Mouse (Mus musculus) embryonic facial prominence, embryonic 12.5 days (tissue): ENCODE data around the gene Olfr648. TPM values are rescaled to one million over a fixed set of nuclear protein-coding genes. Genes with fewer than 3 reads are reported as not detected.
A peak's percentile ranks its signal among the peaks of the same experiment; 100 is the strongest.

ENCODE experiments used
- ATAC-seq: fragments of 200-750 bp; cut with Nextera tagmentation; 2 replicates; pipeline ENCODE4 v1.8.0; 2017; ENCODE audit not compliant: insufficient number of reproducible peaks, insufficient read depth, low FRiP score, low TSS enrichment
- H3K27ac ChIP-seq: fragments of 300-500 bp; sonication (generic); 2 replicates; pipeline ENCODE4 v1.5.1; 2016; ENCODE audit warnings: mild to moderate bottlenecking
- H3K27me3 ChIP-seq: fragments of 300-500 bp; sonication (generic); 2 replicates; pipeline ENCODE4 v1.6.1; 2016; ENCODE audit warnings: mild to moderate bottlenecking, moderate library complexity
- H3K36me3 ChIP-seq: fragments of 300-500 bp; sonication (generic); 2 replicates; pipeline ENCODE4 v1.6.1; 2016; ENCODE audit warnings: mild to moderate bottlenecking
- H3K4me1 ChIP-seq: fragments of 300-500 bp; sonication (generic); 2 replicates; pipeline ENCODE4 v1.6.1; 2016
- H3K4me2 ChIP-seq: fragments of 300-500 bp; sonication (generic); replicated peaks from 2 replicates; pipeline ENCODE4 v1.6.1; 2016; ENCODE audit warnings: mild to moderate bottlenecking, moderate library complexity
- H3K4me3 ChIP-seq: fragments of 300-500 bp; sonication (generic); 2 replicates; pipeline ENCODE4 v1.5.1; 2016; ENCODE audit warnings: mild to moderate bottlenecking
- H3K9ac ChIP-seq: fragments of 300-500 bp; sonication (generic); 2 replicates; pipeline ENCODE4 v1.6.1; 2016; ENCODE audit warnings: mild to moderate bottlenecking, moderate library complexity
- H3K9me3 ChIP-seq: fragments of 300-500 bp; sonication (generic); 2 replicates; pipeline ENCODE4 v1.6.1; 2016; ENCODE audit warnings: mild to moderate bottlenecking, moderate library complexity
- WGBS: fragments of 180-500 bp; shearing (Covaris S2); methylation state at CpG from one replicate; pipeline ENCODE4 v1.1.7; 2016; 5-methylcytosine and 5-hydroxymethylcytosine counted together
- polyA plus RNA-seq: library from polyadenylated mRNA; unstranded; fragments of >200 nt; fragmentation: Nextera tagmentation; extraction: Ambion mirVana; gene quantifications from 2 replicates; pipeline ENCODE4 v1.2.1, GENCODE M21; 2016

The Olfr648 gene
- polyA plus RNA-seq, 1 experiment from 2014 or later = 0.24 TPM

DNA sequence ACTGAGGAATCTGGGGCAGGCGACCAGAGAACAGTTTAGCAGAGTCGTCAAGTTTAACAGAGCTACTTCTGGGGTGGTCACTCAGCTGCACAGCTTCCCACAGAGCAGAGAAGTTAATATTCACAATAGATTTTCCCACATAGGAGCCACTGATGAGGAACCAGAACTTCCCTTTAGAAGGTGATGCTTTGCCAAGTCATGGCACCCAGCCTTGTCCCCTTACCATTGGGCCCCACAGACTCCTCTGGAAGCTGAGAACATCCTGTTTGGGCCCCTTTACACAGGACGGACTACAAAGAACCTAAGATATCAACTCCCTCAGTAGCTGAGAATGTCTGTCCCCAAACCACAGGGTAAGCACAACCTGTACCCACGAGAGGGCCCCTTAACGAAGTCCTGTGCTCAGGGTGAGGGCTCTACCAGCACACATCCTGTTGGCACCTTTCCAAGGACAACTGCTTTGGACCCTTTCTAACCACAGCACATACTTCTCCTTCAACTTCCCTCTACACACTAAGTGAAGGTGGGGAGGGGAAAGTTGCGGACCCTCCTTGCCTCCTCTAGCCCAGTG is 13.5 kb downstream of the Olfr648 start:
- H3K4me1 ChIP-seq = no peaks in the 10 kb centered on the region
- no peaks in the 10 kb centered on the region for H3K36me3 ChIP-seq
- WGBS = 80% methylated on average over 6 of the region's 6 CpGs
- no peaks in the 10 kb centered on the region for H3K9me3 ChIP-seq
- H3K4me2 ChIP-seq = no peak overlapping the region
- ATAC-seq = no peak
- no peak overlapping the region for H3K4me3 ChIP-seq
- no peak overlapping the region for H3K9ac ChIP-seq
- no peaks in the 10 kb centered on the region for H3K27me3 ChIP-seq
- no peak overlapping the region for H3K27ac ChIP-seq

DNA sequence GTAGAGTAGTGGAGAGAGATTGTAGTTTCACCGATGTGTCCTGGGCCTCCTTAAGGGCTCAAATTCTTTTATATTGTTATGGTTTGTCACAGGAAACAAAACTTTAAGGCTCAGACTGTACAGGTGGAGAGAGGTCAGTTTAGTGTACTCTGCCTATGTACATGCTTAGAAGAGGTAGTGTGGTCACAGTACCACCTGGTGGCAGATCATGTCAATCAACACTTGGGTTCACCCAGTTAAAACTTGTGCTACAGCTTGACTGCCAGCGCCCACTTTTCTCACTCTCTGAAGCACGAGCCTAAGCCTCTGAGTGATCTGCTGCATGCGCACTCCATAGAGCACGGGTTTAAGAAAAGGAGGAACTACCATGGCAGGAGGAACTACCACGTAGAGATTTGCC is 16.1 kb downstream of the Olfr648 start:
- no peaks in the 10 kb centered on the region for H3K4me1 ChIP-seq
- no peak for ATAC-seq

DNA sequence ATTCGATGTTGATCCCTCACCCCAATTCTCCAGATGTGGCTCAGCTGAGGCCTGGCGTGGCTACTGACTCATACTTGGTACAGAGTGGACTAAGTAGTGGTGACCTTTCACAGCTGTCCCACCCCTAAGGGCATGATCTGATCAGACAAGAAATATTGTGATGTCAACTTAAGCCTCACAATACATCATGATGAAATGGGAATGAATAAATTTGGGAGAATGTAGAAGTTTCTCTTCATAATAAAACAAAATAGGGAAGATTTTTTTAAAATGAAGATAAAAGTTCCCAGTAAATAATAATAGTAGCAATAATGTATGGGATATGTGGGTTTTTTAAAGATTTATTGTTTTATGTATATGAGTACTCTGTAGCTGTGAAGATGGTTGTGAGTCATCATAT is 32.7 kb downstream of the Olfr648 start, which contains the start of gene Ubqlnl:
Gene Ubqlnl, minus strand, starts transcription at position 101 of the 400 bp plus-strand sequence.
- H3K9me3 ChIP-seq = no peaks in the 10 kb centered on the region
- no peak within 1 kb of the TSS for H3K9ac ChIP-seq
- no peak within 1 kb of the TSS for H3K4me3 ChIP-seq
- no peak for ATAC-seq
- H3K4me1 ChIP-seq = no peaks in the 10 kb centered on the region
- no peak within 1 kb of the TSS for H3K4me2 ChIP-seq
- WGBS = 87% methylated on average over 2 of the region's 2 CpGs
- H3K36me3 ChIP-seq = no peaks in the 10 kb centered on the region
- no peaks in the 10 kb centered on the region for H3K27me3 ChIP-seq
- H3K27ac ChIP-seq = no peak within 1 kb of the TSS

More for the DNA sequence above, 16.1 kb downstream of the Olfr648 start:
- Histone ChIP-seq H3K9me3 (no peaks in the 10 kb centered on the region), H3K27me3 (no peaks in the 10 kb centered on the region), H3K4me2 (no peak overlapping the region), H3K9ac (no peak overlapping the region), H3K27ac (no peak overlapping the region), H3K36me3 (no peaks in the 10 kb centered on the region), H3K4me3 (no peak overlapping the region)
- WGBS = 81% methylated on average over 6 of the region's 6 CpGs

DNA sequence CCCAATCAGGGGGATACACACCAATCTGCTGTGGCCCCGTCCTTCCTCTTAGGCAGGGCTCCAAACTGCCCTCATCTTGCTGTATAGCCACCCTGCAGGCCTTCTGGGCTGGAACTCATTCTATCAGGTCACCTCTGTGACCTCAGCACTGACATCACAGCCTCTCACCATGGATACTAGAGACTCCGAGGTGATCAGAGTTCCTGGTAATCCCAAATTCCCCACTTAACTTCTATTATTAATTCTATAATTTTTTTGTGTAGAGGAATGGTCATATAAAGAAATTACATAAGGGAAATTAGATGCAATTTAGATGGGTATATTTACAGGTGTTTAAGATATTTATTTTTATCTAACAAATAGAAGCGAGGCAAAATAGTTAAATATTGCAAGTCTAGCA is 40.0 kb downstream of the Olfr648 start, which contains the start of gene Ubqln3:
Gene Ubqln3, minus strand, starts transcription at position 101 of the 400 bp plus-strand sequence.
- 84% methylated on average over 3 of the region's 3 CpGs for WGBS
- H3K9ac ChIP-seq = no peak within 1 kb of the TSS
- no peaks in the 10 kb centered on the region for H3K9me3 ChIP-seq

DNA sequence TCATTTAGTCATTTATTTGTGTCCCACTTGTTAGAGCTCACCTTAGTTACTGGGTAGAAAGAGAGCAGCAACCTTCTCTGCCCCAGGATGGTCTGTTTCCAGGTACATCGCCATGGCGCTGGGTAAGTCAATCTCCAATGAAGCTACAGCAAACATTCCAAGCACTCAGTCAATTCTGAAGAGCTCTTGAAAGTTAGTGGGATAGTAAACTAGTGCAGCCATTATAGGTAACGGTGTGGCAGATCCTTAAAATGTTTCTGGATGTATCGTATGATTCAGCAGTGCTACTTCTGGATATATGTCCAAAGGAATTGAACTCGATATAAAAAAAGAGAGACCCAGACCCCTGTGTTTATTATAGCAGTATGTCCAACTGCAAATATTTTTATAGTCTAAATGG is 45.9 kb downstream of the Olfr648 start, which contains the start of gene Olfr643:
Gene Olfr643, minus strand, starts transcription at position 101 of the 400 bp plus-strand sequence.
- H3K9ac ChIP-seq = no peak within 1 kb of the TSS
- 86% methylated on average over 5 of the region's 5 CpGs for WGBS
- no peaks in the 10 kb centered on the region for H3K9me3 ChIP-seq
- no peaks in the 10 kb centered on the region for H3K4me1 ChIP-seq
- no peak within 1 kb of the TSS for H3K4me3 ChIP-seq
- no peak for ATAC-seq
- H3K4me2 ChIP-seq = no peak within 1 kb of the TSS
- no peaks in the 10 kb centered on the region for H3K27me3 ChIP-seq
- H3K36me3 ChIP-seq = no peaks in the 10 kb centered on the region
- H3K27ac ChIP-seq = no peak within 1 kb of the TSS

More for the DNA sequence above, 40.0 kb downstream of the Olfr648 start, which contains the start of gene Ubqln3:
- H3K27me3 ChIP-seq = no peaks in the 10 kb centered on the region
- H3K4me1 ChIP-seq = no peaks in the 10 kb centered on the region
- H3K4me2 ChIP-seq = no peak within 1 kb of the TSS
- H3K36me3 ChIP-seq = no peaks in the 10 kb centered on the region
- no peak within 1 kb of the TSS for H3K27ac ChIP-seq
- no peak within 1 kb of the TSS for H3K4me3 ChIP-seq
- no peak for ATAC-seq

DNA sequence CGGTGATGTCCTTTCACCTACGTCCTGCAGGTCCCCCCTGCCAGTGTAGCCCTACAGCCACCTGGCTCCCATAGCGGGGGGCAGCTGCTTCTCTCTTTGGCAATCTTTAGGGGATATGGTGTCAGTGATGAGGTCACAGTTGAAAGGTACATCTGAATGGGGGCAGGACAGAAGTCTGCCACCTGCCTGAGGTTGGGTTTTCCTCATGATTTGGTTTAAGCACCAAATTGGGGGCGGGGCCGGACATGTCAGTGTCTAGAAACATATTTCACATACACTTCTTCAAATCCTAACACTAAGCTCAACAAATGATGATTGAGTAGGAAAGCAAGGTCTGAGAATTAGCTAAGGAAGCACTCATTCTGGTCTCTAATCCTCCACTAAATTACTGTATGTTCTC is 53.5 kb downstream of the Olfr648 start, which contains the start of gene Ubqln5:
Gene Ubqln5, minus strand, starts transcription at position 101 of the 400 bp plus-strand sequence.
- Histone ChIP-seq H3K27ac (no peak within 1 kb of the TSS), H3K9me3 (no peaks in the 10 kb centered on the region), H3K27me3 (no peaks in the 10 kb centered on the region), H3K4me2 (no peak within 1 kb of the TSS), H3K4me1 (no peaks in the 10 kb centered on the region), H3K4me3 (no peak within 1 kb of the TSS), H3K9ac (no peak within 1 kb of the TSS), H3K36me3 (no peaks in the 10 kb centered on the region)
- 0 out of 2 replicates have a peak, but pooled peaks have one; percentile 15 for ATAC-seq
- 93% methylated on average over 5 of the region's 5 CpGs for WGBS

Other genes starting within 250 kb of the Olfr648 start
- gene Olfr632, start 249.0 kb downstream of the Olfr648 start, polyA plus RNA-seq = 0.06 TPM in 1 of 2 replicates, not detected in the other
- not detected in 2 replicates for gene Olfr633, start 239.0 kb downstream of the Olfr648 start, polyA plus RNA-seq
- gene Olfr635, start 212.2 kb downstream of the Olfr648 start, polyA plus RNA-seq = not detected in 2 replicates
- not detected in 2 replicates for gene Olfr638, start 184.6 kb downstream of the Olfr648 start, polyA plus RNA-seq
- gene Olfr639, start 166.1 kb downstream of the Olfr648 start, polyA plus RNA-seq = 0.04 TPM in 1 of 2 replicates, not detected in the other
- gene Olfr640, start 157.8 kb downstream of the Olfr648 start, polyA plus RNA-seq = not detected in 2 replicates
- not detected in 2 replicates for gene Olfr641, start 147.9 kb downstream of the Olfr648 start, polyA plus RNA-seq
- gene Olfr642, start 130.7 kb downstream of the Olfr648 start, polyA plus RNA-seq = not detected in 2 replicates
- not detected in 2 replicates for gene 4930516K23Rik, start 121.9 kb downstream of the Olfr648 start, polyA plus RNA-seq
- not detected in 2 replicates for gene Olfr644, start 111.5 kb downstream of the Olfr648 start, polyA plus RNA-seq
- not detected in 2 replicates for gene Olfr645, start 97.9 kb downstream of the Olfr648 start, polyA plus RNA-seq
- gene Olfr646, start 78.5 kb downstream of the Olfr648 start, polyA plus RNA-seq = not detected in 2 replicates
- not detected in 2 replicates for gene Ubqln5, start 53.6 kb downstream of the Olfr648 start, polyA plus RNA-seq
- not detected in 2 replicates for gene Olfr643, start 46.0 kb downstream of the Olfr648 start, polyA plus RNA-seq
- gene Ubqln3, start 40.1 kb downstream of the Olfr648 start, polyA plus RNA-seq = not detected in 2 replicates
- not detected in 2 replicates for gene Ubqlnl, start 32.8 kb downstream of the Olfr648 start, polyA plus RNA-seq
- 0.33 and 0.45 TPM in 2 replicates for gene Olfm5, start 18.6 kb downstream of the Olfr648 start, polyA plus RNA-seq
- not detected in 2 replicates for gene Olfr649, start 12.6 kb upstream of the Olfr648 start, polyA plus RNA-seq
- 1.9 and 2.2 TPM in 2 replicates for gene Trim6, start 35.4 kb upstream of the Olfr648 start, polyA plus RNA-seq
- 1.6 and 2.0 TPM in 2 replicates for gene Trim34a, start 61.1 kb upstream of the Olfr648 start, polyA plus RNA-seq
- 0.13 and 0.15 TPM in 2 replicates for gene Trim5, start 104.7 kb upstream of the Olfr648 start, polyA plus RNA-seq
- 5.3 and 5.8 TPM in 2 replicates for gene Trim12a, start 132.1 kb upstream of the Olfr648 start, polyA plus RNA-seq
- 0.22 TPM in 1 of 2 replicates, not detected in the other for gene Trim34b, start 146.1 kb upstream of the Olfr648 start, polyA plus RNA-seq
- gene Trim12c, start 170.0 kb upstream of the Olfr648 start, polyA plus RNA-seq = 2.0 and 2.3 TPM in 2 replicates
- gene Trim30b, start 186.5 kb upstream of the Olfr648 start, polyA plus RNA-seq = not detected in 2 replicates
- 0.18 TPM in 1 of 2 replicates, not detected in the other for gene Trim30c, start 217.4 kb upstream of the Olfr648 start, polyA plus RNA-seq